10 mouse cellular contexts compared by ENCODE assay signal in genomic region chr15:5869289-5869688, GRCm38 (mm10).
DNase-seq lines count a peak whose midpoint lies in the region; ATAC-seq lines count a peak whose summit lies in the region.
"Had no signal": no experiment of that assay in that cellular context is flagged by ENCODE, and none has a peak within 500 bp of the region (broad histone marks: within the 10 kb centered on the region; RNA-seq: fewer than 3 reads in every experiment).

No protein-coding gene starts in this region.

- H3K27ac ChIP-seq in heart, embryonic 14.5 days (replicated peaks in 1 of 2; ENCODE audit: control insufficient read depth in 1 of 2, insufficient read depth in 1 of 2, low read depth in 2 of 2, low read length in 2 of 2) = no peak overlapping the region
- H3K27ac ChIP-seq in midbrain, embryonic 14.5 days (replicated peaks; ENCODE audit: low read depth, low read length) = no peak overlapping the region
- H3K27ac ChIP-seq in midbrain, embryonic 16.5 days (ENCODE audit: low read length) = no peak overlapping the region
- H3K27ac ChIP-seq in neural tube, embryonic 11.5 days (ENCODE audit: low read depth, low read length) = no peak overlapping the region

- H3K9ac ChIP-seq in heart, embryonic 14.5 days (ENCODE audit: low read length) = no peak overlapping the region
- no peak overlapping the region for H3K9ac ChIP-seq in midbrain, embryonic 14.5 days (replicated peaks; ENCODE audit: low read length)
- no peak overlapping the region for H3K9ac ChIP-seq in midbrain, embryonic 16.5 days (ENCODE audit: low read depth, low read length)
- H3K9ac ChIP-seq in neural tube, embryonic 11.5 days (ENCODE audit: low read length) = no peak overlapping the region

- no peak for DNase-seq in heart, postnatal 36 days
- peak; percentile 2 for DNase-seq in midbrain, embryonic 14.5 days
- DNase-seq in fibroblast of lung, adult 2 months (ENCODE audit: low read depth) = peak; percentile 12
- DNase-seq in neural tube, embryonic 11.5 days (ENCODE audit: low spot score) = peak; percentile 11
- no peak for DNase-seq in cerebellum, adult 8-10 months
- no peak for DNase-seq in ovary, postnatal 36 days (ENCODE audit: low spot score)
- DNase-seq: thymus, adult 18-20 months had no signal

- no peak for ATAC-seq in heart, embryonic 14.5 days (ENCODE audit: insufficient number of reproducible peaks, insufficient read depth, low FRiP score, low read depth)
- no peak for ATAC-seq in midbrain, embryonic 14.5 days (ENCODE audit: low FRiP score, low TSS enrichment)
- ATAC-seq in midbrain, embryonic 16.5 days = no peak
- ATAC-seq in neural tube, embryonic 11.5 days (ENCODE audit: insufficient read depth, low FRiP score, low TSS enrichment) = no peak
- ATAC-seq: lung, postnatal 0 days had no signal

- intact Hi-C loops in heart, postnatal 36 days (cut with DNase I) = no loop called here

- no peaks in the 10 kb centered on the region for H3K27me3 ChIP-seq in heart, embryonic 14.5 days (ENCODE audit: control insufficient read depth, insufficient read depth, low read length)
- no peaks in the 10 kb centered on the region for H3K27me3 ChIP-seq in midbrain, embryonic 14.5 days (ENCODE audit: control insufficient read depth, insufficient read depth, low read length)
- no peaks in the 10 kb centered on the region for H3K27me3 ChIP-seq in midbrain, embryonic 16.5 days (ENCODE audit: control insufficient read depth, insufficient read depth, low read depth, low read length)
- no peaks in the 10 kb centered on the region for H3K27me3 ChIP-seq in neural tube, embryonic 11.5 days (ENCODE audit: control insufficient read depth, insufficient read depth, low read length)

- peak overlapping the region; percentile 50 for H3K4me2 ChIP-seq in heart, embryonic 14.5 days (ENCODE audit: low read length)
- no peak overlapping the region for H3K4me2 ChIP-seq in midbrain, embryonic 14.5 days (ENCODE audit: low read length)
- H3K4me2 ChIP-seq in midbrain, embryonic 16.5 days (ENCODE audit: low read length) = no peak overlapping the region
- H3K4me2 ChIP-seq in neural tube, embryonic 11.5 days (ENCODE audit: low read depth) = no peak overlapping the region

- H3K4me3 ChIP-seq in heart, embryonic 14.5 days (ENCODE audit: control insufficient read depth in 1 of 2, insufficient read depth in 1 of 2, low read depth in 1 of 2, low read length in 2 of 2) = no peak overlapping the region
- H3K4me3 ChIP-seq in midbrain, embryonic 14.5 days (replicated peaks; ENCODE audit: low read depth, low read length) = no peak overlapping the region
- no peak overlapping the region for H3K4me3 ChIP-seq in midbrain, embryonic 16.5 days (ENCODE audit: low read depth, low read length)
- H3K4me3 ChIP-seq in neural tube, embryonic 11.5 days (ENCODE audit: low read depth, low read length) = no peak overlapping the region

- H3K4me1 ChIP-seq in heart, embryonic 14.5 days (ENCODE audit: control insufficient read depth in 2 of 2, insufficient read depth in 2 of 2, low read length in 2 of 2) = peaks cover 2 to 6% of the 10 kb centered on the region in 2 experiments; a peak in 2 of 4 replicates
- no peaks in the 10 kb centered on the region for H3K4me1 ChIP-seq in midbrain, embryonic 14.5 days (ENCODE audit: control insufficient read depth, insufficient read depth, low read length)
- no peaks in the 10 kb centered on the region for H3K4me1 ChIP-seq in midbrain, embryonic 16.5 days (ENCODE audit: control insufficient read depth, insufficient read depth, low read length)
- H3K4me1 ChIP-seq in neural tube, embryonic 11.5 days (ENCODE audit: control insufficient read depth, insufficient read depth, low read length) = no peaks in the 10 kb centered on the region

- H3K36me3 ChIP-seq in heart, embryonic 14.5 days (ENCODE audit: control insufficient read depth, insufficient read depth, low read length) = no peaks in the 10 kb centered on the region
- no peaks in the 10 kb centered on the region for H3K36me3 ChIP-seq in midbrain, embryonic 14.5 days (ENCODE audit: control insufficient read depth, insufficient read depth, low read length)
- H3K36me3 ChIP-seq in midbrain, embryonic 16.5 days (ENCODE audit: control insufficient read depth, insufficient read depth, low read length) = no peaks in the 10 kb centered on the region
- H3K36me3 ChIP-seq in neural tube, embryonic 11.5 days (ENCODE audit: control insufficient read depth, insufficient read depth, low read length) = no peaks in the 10 kb centered on the region

- no peaks in the 10 kb centered on the region for H3K9me3 ChIP-seq in heart, embryonic 14.5 days (ENCODE audit: control insufficient read depth, low read length)
- H3K9me3 ChIP-seq in midbrain, embryonic 14.5 days (ENCODE audit: control insufficient read depth, low read length) = no peaks in the 10 kb centered on the region
- no peaks in the 10 kb centered on the region for H3K9me3 ChIP-seq in midbrain, embryonic 16.5 days (replicated peaks; ENCODE audit: control insufficient read depth, low read length, poor library complexity, severe bottlenecking)
- no peaks in the 10 kb centered on the region for H3K9me3 ChIP-seq in neural tube, embryonic 11.5 days (ENCODE audit: control insufficient read depth, low read length)

- WGBS in heart, embryonic 14.5 days = 15% methylated on average over 12 of the region's 12 CpGs
- 84% methylated on average over 12 of the region's 12 CpGs for WGBS in midbrain, embryonic 14.5 days
- 86% methylated on average over 12 of the region's 12 CpGs for WGBS in midbrain, embryonic 16.5 days
- 61% methylated on average over 12 of the region's 12 CpGs for WGBS in neural tube, embryonic 11.5 days

Comparison
In these comparisons a context has a peak if more than half of its experiments do, and no peak if none do; other contexts are left out.
1. DNase-seq: peak in midbrain, embryonic 14.5 days (single experiment), fibroblast of lung, adult 2 months (single experiment) and neural tube, embryonic 11.5 days (single experiment); none in heart, postnatal 36 days (0 of 2), cerebellum, adult 8-10 months (single experiment) and ovary, postnatal 36 days (single experiment).